Mouse (Mus musculus) heart, postnatal 10 days (tissue): ENCODE measurements around the gene Gli2. TPM values are rescaled to one million over a fixed set of nuclear protein-coding genes. Genes with fewer than 3 reads are reported as not detected.
A peak's percentile ranks its signal among the peaks of the same experiment; 100 is the strongest.

ENCODE experiments used
- DNase-seq, 2 experiments: peaks; one replicate each; pipeline ENCODE4 v3.0.0; 2021
- intact Hi-C: fragments of 180-260 bp; cut with DNase I; formaldehyde crosslinking; loops from one replicate; pipeline ENCODE4 v1.15.1; 2025
- total RNA-seq, 2 experiments: library from RNA; stranded (reverse); gene quantifications; 2 replicates each; pipeline ENCODE4 v1.2.3; 2021

Gene Gli2
- total RNA-seq, 2 experiments from 2014 or later: 3.8 to 4.2 TPM

DNA sequence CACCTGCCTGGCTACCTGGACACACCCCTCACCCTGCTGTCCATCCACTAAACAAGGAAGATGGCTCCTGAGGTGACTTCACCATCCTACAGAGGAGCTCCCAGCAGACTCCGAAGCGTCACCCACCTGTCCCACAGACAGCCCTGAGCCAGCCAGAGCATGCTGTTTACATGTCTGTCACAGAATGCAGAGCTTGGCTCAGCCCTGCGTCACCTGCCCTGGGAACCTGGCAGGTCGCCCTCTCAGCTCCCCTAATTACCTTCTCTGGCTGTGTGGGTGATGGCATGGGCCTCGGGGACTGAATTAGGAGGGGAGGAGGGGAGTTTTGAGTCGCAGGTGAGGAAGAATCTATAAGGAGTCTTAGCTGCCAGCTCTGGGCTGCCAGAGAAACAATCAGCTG, 38.3 kb downstream of the Gli2 start:
- no peak for DNase-seq
- intact Hi-C loops: no loop called here

DNA sequence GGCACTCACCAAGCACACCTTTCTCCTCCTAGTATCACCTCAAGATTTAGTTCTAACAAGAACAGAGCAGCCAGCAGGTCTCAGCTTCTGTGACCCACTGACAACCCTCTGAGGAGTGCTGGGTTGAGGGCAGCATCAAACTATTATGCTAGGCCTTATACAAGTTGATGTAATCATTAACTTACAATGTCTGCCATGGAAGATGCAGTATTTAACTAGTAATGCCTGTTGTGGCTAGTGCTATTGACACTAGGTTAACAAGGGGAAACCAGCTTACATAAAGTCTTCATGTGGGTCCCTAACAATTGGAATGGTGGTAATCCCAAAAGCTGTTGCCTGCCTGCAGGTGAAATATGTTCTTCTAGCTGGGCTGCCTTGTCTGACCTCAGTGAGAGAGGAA, 44.5 kb downstream of the Gli2 start:
- intact Hi-C loops: no loop called here

DNA sequence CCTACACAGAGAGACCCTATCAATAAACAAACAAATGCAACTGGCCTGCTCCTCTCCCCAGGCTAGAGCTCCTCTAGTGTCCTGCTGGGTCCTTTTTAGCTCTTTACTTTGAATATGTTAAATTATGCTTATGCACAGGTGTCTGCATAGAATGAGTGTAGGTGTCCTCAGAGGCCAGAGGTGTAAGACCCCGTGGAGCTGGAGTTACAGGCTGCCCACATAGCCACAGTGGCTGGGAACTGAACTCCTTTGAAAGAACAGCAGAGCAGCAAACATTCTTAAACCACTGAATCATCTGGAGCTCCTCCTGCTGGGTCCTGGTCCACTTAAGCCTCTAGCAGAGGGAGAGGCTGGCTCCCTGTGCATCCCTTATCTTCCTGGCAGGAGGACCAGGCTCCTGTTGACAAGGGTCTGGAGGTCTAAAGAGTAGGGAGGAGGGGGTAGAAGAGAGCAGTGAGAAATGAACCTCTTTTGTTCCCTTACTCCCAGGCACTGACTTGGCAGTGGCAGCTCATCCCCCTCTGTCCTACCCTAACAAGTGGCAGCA, 49.5 kb downstream of the Gli2 start:
- intact Hi-C loops: no loop called here

More for the DNA sequence above, 44.5 kb downstream of the Gli2 start:
- no peak for DNase-seq

GRCm38 (mm10) chr1:119001454-119002034, 51.9 kb downstream of the Gli2 start:
- DNase-seq: no peak
- intact Hi-C loops: no loop called here

More for the DNA sequence above, 49.5 kb downstream of the Gli2 start:
- DNase-seq: peak; percentile 45 to 50

DNA sequence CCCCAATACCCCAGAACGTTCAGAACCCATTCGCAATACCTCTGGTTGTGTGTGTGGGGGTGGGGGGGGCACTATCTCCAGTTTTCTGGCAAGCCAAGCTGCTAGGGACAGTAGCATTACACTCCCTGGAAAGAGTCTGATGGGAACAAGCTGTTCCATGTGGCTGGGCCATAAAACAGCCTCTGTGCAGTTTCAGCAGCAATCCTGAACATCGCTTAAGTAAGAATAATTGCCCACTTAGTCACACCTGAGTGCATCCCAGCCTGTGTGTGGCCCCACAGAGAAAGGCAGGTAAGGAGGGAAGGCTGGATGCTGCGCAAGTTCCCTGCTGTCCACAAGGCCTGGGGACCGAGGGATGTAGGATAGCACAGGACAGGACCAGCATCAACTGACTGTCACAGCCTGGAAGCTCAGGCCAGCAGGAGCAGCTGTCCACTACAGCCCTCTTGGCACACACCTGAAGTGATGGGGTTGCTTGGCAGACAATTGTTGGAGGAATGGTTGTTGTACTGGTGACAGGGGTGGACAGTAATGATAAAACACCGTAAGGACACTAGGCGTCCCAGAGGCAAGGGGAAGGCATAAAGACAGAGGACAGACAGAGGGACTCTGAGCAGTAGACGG, 58.8 kb downstream of the Gli2 start:
- intact Hi-C loops: no loop called here
- DNase-seq: no peak

DNA sequence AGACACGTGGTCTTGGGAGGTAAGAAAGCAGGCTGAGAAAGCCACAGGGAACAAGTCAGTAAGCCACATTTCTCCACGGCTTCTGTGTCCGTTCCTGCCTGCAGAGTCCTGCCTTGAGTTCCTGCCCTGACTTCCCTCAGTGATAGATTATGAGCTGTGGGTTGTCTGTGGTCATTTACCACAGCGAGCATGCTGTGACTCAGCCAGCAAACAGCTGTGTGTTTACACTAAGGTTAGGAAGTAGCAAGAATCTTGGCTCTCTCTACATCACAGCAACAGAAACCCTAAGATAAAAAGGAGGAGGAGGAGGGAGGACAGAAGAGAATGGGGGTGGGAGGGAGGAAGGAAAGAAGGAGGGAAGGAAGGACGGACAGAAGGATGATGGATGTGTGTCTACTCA, 59.6 kb downstream of the Gli2 start:
- intact Hi-C loops: no loop called here
- DNase-seq: no peak

- intact Hi-C loops: no loop called here
- DNase-seq: peak in 1 of 2 experiments; percentile 45
Observed at GRCm38 (mm10) chr1:118988331-118988730, 65.1 kb downstream of the Gli2 start.

- DNase-seq: no peak
- intact Hi-C loops: no loop called here
Observed at GRCm38 (mm10) chr1:118987538-118987937, 65.9 kb downstream of the Gli2 start.

- intact Hi-C loops: no loop called here
- no peak for DNase-seq
Observed at GRCm38 (mm10) chr1:118983389-118983788, 70.0 kb downstream of the Gli2 start.

- DNase-seq: no peak
- intact Hi-C loops: no loop called here
Observed at GRCm38 (mm10) chr1:118982805-118983211, 70.6 kb downstream of the Gli2 start.

DNA sequence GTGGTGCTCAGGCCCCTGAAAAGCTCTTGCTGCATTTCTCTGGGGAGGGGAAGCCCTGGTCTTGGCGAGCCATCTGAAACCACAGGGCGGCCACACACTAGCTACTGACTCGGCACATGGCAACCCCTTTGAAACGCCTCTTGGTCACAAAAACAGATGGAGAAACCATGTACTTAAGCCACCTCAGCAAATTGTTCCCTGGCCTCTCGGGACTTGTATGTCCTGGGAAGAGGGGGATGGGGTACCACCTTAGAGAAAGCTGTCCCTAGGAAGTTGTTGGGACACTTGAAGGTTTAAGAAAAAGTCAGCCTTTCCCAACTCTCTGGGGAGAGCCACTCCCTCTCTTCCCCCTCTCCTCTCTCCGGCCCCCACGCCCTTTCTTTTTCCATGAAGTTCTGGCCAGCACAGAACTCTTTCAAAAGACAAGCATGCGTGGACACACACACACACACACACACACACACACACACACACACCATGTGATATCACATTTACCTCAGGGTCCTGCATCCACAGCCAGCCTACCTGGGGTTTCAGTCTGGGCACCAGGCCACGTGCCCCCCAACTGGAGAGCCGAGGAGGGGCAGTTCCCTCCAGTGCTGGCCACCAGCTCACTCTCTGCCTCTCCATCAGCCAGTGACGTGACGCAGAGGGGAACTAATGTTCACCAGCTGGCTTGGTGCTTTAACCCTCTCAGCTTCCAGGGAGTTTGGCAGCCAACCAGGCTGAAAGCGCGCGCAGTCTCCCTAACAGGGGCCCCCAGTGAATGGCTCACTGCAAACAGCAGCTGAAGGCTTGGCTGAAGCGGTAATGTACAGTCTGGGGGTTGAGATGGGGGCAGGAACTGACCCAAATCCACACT, 71.2 kb downstream of the Gli2 start:
- intact Hi-C loops: no loop called here
- peak; percentile 83 to 89 for DNase-seq

DNA sequence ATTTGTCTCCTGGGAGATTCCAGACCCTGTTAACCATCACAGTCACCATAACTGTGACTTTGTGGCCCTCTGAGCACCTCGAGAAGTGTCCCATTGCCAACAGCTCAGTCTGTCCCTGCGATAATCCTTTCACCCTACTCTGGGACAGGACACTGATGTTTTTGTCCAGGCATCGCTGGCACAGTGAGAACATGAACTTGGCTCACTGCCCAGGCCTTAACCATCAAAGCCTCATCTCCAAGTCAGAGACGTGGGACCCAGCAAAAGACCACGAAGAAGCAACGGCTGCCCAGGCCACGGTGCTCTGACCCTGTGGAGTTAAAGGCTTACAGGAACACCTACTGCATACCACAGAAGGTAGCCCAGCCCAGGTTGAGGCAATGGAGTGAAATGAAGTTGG, 72.8 kb downstream of the Gli2 start:
- DNase-seq: peak; percentile 35 to 41
- intact Hi-C loops: no loop called here

DNA sequence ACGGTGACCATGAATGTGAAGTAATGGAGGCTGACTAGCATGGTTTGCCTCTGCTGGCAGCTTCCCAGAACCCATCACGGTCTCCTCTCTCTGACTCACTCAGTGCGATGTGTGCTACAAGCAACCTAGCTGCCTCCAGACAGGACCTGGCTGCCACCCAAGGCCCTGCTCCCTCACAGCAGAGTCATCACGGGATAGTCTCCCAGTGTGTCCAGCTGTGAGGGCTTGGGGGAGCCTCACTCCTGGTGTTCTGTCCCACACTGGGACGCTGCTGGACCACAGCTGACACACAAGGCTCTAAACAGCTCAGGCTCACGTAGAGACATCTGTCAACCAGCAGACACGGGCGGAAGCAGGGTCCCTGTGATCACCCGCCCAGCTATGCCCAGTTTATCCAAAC, 76.8 kb downstream of the Gli2 start:
- DNase-seq: peak; percentile 86 to 89
- intact Hi-C loops: loop anchor here (5.0 kb wide), 1 partner anchor 76 kb away; the partner anchor contains the start of gene Gli2

DNA sequence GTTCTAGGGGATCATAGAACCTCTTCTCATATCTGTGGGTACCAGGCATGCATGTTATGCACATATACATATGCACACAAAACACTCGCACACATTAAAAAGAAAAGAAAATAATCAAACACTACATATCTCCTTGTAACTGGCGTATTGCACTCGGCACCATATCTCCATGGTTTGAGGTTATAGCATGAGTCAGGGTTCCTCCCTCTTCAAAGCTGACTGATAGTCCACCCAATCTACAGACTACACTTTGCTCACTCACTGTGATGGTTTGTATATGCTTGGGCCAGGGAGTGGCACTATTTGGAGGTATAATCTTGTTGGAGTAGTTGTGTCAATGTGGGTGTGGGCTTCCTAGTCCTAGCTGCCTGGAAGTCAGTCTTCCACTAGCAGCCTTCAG, 78.0 kb downstream of the Gli2 start:
- intact Hi-C loops: loop anchor here (5.0 kb wide), 1 partner anchor 77 kb away; the partner anchor contains the start of gene Gli2
- no peak for DNase-seq

- intact Hi-C loops: no loop called here
- no peak for DNase-seq
Observed at GRCm38 (mm10) chr1:118970068-118970467, 83.4 kb downstream of the Gli2 start.

DNA sequence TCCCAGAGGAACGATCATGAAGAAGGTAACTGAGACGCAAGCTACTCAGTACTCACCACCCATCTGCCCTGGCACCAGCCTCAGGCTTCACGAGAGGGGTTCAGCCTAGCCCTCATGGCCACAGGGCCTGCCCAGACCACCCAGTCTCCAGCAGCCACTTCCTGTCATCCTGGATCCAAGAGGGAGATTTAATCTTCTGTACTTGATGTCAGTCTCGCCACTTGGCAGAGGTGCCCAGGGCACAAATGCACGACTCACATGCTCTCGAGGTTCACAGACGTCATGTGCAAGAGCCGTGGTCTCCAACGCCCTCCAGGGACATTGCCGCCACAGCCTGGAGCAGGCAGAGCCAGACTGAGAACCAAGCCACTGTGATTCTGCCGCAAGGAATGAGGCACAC, 84.0 kb downstream of the Gli2 start:
- intact Hi-C loops: no loop called here
- DNase-seq: no peak

DNA sequence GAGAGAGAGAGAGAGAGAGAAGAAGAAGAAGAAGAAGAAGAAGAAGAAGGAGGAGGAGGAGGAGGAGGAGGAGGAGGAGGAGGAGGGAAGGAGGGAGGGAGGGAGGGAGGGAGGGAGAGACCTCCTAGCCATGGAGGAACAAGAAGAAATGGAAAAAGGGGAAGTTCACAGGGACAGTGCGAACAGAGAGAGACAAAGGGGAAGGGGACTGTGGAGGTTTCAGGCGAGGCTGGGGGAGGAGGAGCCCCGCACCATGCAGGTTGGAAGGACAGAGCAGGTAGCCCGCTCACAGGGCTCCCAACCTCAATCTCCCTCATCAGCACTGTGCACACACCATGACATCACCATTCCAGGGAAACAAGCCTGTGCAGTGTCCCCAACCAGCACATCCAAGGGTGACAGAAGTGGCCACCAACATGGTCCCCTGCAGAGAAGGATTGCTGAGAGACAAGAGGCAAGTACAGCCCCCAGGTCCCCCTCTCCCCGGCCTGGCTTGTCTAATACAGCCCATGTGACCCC, 84.7 kb downstream of the Gli2 start:
- intact Hi-C loops: no loop called here

DNA sequence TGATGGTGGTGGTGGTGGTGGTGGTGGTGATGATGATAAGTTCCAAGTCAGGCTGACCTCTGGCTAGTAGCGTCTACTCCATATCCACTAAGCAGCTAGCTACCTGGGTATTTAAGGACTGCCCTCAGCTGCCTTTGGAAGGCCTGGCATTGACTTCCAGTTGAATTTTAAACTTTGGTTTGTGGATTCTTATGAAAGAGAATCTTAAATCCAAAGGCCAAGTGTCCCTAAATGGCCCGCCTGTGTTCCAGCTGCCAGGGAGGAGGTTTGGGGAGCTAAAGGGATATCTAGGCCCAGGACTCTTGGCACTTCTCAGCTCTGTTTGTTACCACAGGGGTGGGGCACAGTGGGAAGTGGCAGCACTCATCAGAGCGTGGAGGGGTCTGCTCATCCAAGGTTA, 85.4 kb downstream of the Gli2 start:
- DNase-seq: no peak
- intact Hi-C loops: no loop called here

More for the DNA sequence above, 84.7 kb downstream of the Gli2 start:
- DNase-seq: no peak

GRCm38 (mm10) chr1:118967281-118967680, 86.1 kb downstream of the Gli2 start:
- DNase-seq: no peak
- intact Hi-C loops: no loop called here

- intact Hi-C loops: no loop called here
- no peak for DNase-seq
Observed at GRCm38 (mm10) chr1:118958644-118959043, 94.8 kb downstream of the Gli2 start.

DNA sequence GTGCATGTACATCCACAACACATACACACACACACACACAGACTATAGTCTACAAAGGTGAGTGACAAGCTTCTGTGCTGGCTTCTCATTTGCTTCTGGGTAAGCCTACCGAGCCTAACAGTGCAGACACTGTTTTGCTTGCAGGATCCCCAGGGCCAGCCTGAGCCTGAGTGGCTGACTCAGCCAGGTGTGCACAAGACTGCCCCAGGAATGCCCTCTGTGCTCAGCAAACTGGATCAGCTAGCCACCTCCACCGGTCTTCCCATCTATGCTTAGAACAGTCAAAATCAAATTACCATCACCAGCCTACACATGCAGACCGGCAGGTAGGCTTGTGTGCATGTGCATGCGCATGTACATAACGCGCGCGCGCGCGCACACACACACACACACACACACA, 97.6 kb downstream of the Gli2 start:
- intact Hi-C loops: no loop called here
- no peak for DNase-seq
